Mouse (Mus musculus): ENCODE results near the gene C2cd5. TPM values are rescaled to one million over a fixed set of nuclear protein-coding genes. Genes with fewer than 3 reads are reported as not detected.
"Not testable (repeated sequence)": the region's sequence is repeated elsewhere in the genome, so short reads cannot be mapped to it uniquely, and the experiment has no call there.

The C2cd5 gene
- polyA plus RNA-seq, 1 experiment, result 16.0 TPM

- H3K36me3 ChIP-seq (ENCODE audit: control insufficient read depth, insufficient read depth, low read length), result peaks cover 18% of the 10 kb centered on the region
- DNase-seq (ENCODE audit: low read depth in 1 of 2, low spot score in 2 of 2), result no peak
- no peak overlapping the region for H3K27ac ChIP-seq (ENCODE audit: insufficient read depth, low read length)
- no peaks in the 10 kb centered on the region for H3K27me3 ChIP-seq (ENCODE audit: control insufficient read depth, insufficient read depth, low read length)
- TF ChIP-seq POLR2A (IDR thresholded peaks at IDR 0.05; ENCODE audit: low read depth, low read length), result no peak
- TF ChIP-seq CTCF (IDR thresholded peaks at IDR 0.05; ENCODE audit: extremely low read depth, insufficient read depth, insufficient read length, insufficient replicate concordance), result no peak
- WGBS, result 88% methylated on average over 5 of the region's 5 CpGs
- H3K4me1 ChIP-seq (ENCODE audit: control insufficient read depth, insufficient read depth, insufficient read length), result no peaks in the 10 kb centered on the region
- H3K4me3 ChIP-seq (ENCODE audit: extremely low read depth, insufficient read depth, insufficient read length), result no peak overlapping the region
Measured at GRCm38 (mm10) chr6:143008865-143009264, 91.1 kb downstream of the C2cd5 start.

- WGBS, result 91% methylated on average over 9 of the region's 9 CpGs
- DNase-seq (ENCODE audit: low read depth in 1 of 2, low spot score in 2 of 2); H3K4me1 ChIP-seq (ENCODE audit: control insufficient read depth, insufficient read depth, insufficient read length); H3K27ac ChIP-seq (ENCODE audit: insufficient read depth, low read length); H3K27me3 ChIP-seq (ENCODE audit: control insufficient read depth, insufficient read depth, low read length); H3K4me3 ChIP-seq (ENCODE audit: extremely low read depth, insufficient read depth, insufficient read length); H3K36me3 ChIP-seq (ENCODE audit: control insufficient read depth, insufficient read depth, low read length): not testable (repeated sequence)
Measured at GRCm38 (mm10) chr6:143005209-143005608, 94.7 kb downstream of the C2cd5 start.

- H3K27ac ChIP-seq (ENCODE audit: insufficient read depth, low read length), result no peak overlapping the region
- 83% methylated on average over 9 of the region's 9 CpGs for WGBS
- DNase-seq (ENCODE audit: low read depth in 1 of 2, low spot score in 2 of 2), result no peak
- no peak overlapping the region for H3K4me3 ChIP-seq (ENCODE audit: extremely low read depth, insufficient read depth, insufficient read length)
- TF ChIP-seq POLR2A (IDR thresholded peaks at IDR 0.05; ENCODE audit: low read depth, low read length) (no peak), CTCF (IDR thresholded peaks at IDR 0.05; ENCODE audit: extremely low read depth, insufficient read depth, insufficient read length, insufficient replicate concordance) (no peak)
- no peaks in the 10 kb centered on the region for H3K27me3 ChIP-seq (ENCODE audit: control insufficient read depth, insufficient read depth, low read length)
- H3K4me1 ChIP-seq (ENCODE audit: control insufficient read depth, insufficient read depth, insufficient read length), result no peaks in the 10 kb centered on the region
- no peaks in the 10 kb centered on the region for H3K36me3 ChIP-seq (ENCODE audit: control insufficient read depth, insufficient read depth, low read length)
Measured at GRCm38 (mm10) chr6:143004801-143005200, 95.1 kb downstream of the C2cd5 start.

GRCm38 (mm10) chr6:142998221-142998999, 101.5 kb downstream of the C2cd5 start:
- no peak for DNase-seq (ENCODE audit: low read depth in 1 of 2, low spot score in 2 of 2)
- H3K27ac ChIP-seq (ENCODE audit: insufficient read depth, low read length), result no peak overlapping the region
- 68% methylated on average over 12 of the region's 12 CpGs for WGBS
- TF ChIP-seq CTCF (IDR thresholded peaks at IDR 0.05; ENCODE audit: extremely low read depth, insufficient read depth, insufficient read length, insufficient replicate concordance), result no peak
- H3K27me3 ChIP-seq (ENCODE audit: control insufficient read depth, insufficient read depth, low read length), result no peaks in the 10 kb centered on the region
- no peaks in the 10 kb centered on the region for H3K36me3 ChIP-seq (ENCODE audit: control insufficient read depth, insufficient read depth, low read length)
- no peak overlapping the region for H3K4me3 ChIP-seq (ENCODE audit: extremely low read depth, insufficient read depth, insufficient read length)
- no peaks in the 10 kb centered on the region for H3K4me1 ChIP-seq (ENCODE audit: control insufficient read depth, insufficient read depth, insufficient read length)

- DNase-seq (ENCODE audit: low read depth in 1 of 2, low spot score in 2 of 2), result no peak
- WGBS, result 88% methylated on average over 3 of the region's 3 CpGs
Measured at GRCm38 (mm10) chr6:142996887-142997286, 103.1 kb downstream of the C2cd5 start.

GRCm38 (mm10) chr6:142995567-142995966, 104.4 kb downstream of the C2cd5 start:
- no peak for DNase-seq (ENCODE audit: low read depth in 1 of 2, low spot score in 2 of 2)
- Histone ChIP-seq H3K27me3 (ENCODE audit: control insufficient read depth, insufficient read depth, low read length) (no peaks in the 10 kb centered on the region), H3K4me3 (ENCODE audit: extremely low read depth, insufficient read depth, insufficient read length) (no peak overlapping the region), H3K36me3 (ENCODE audit: control insufficient read depth, insufficient read depth, low read length) (no peaks in the 10 kb centered on the region), H3K27ac (ENCODE audit: insufficient read depth, low read length) (no peak overlapping the region), H3K4me1 (ENCODE audit: control insufficient read depth, insufficient read depth, insufficient read length) (peaks cover 4% of the 10 kb centered on the region; the same call in 1 of the 2 replicates)
- TF ChIP-seq POLR2A (IDR thresholded peaks at IDR 0.05; ENCODE audit: low read depth, low read length), result no peak
- no peak for TF ChIP-seq CTCF (IDR thresholded peaks at IDR 0.05; ENCODE audit: extremely low read depth, insufficient read depth, insufficient read length, insufficient replicate concordance)
- WGBS, result 75% methylated on average over 5 of the region's 5 CpGs

More at GRCm38 (mm10) chr6:142996887-142997286, 103.1 kb downstream of the C2cd5 start:
- Histone ChIP-seq H3K27me3 (ENCODE audit: control insufficient read depth, insufficient read depth, low read length) (no peaks in the 10 kb centered on the region), H3K36me3 (ENCODE audit: control insufficient read depth, insufficient read depth, low read length) (no peaks in the 10 kb centered on the region), H3K4me3 (ENCODE audit: extremely low read depth, insufficient read depth, insufficient read length) (no peak overlapping the region), H3K27ac (ENCODE audit: insufficient read depth, low read length) (no peak overlapping the region), H3K4me1 (ENCODE audit: control insufficient read depth, insufficient read depth, insufficient read length) (no peaks in the 10 kb centered on the region)
- TF ChIP-seq POLR2A (IDR thresholded peaks at IDR 0.05; ENCODE audit: low read depth, low read length), result no peak
- no peak for TF ChIP-seq CTCF (IDR thresholded peaks at IDR 0.05; ENCODE audit: extremely low read depth, insufficient read depth, insufficient read length, insufficient replicate concordance)

GRCm38 (mm10) chr6:142994821-142995220, 105.1 kb downstream of the C2cd5 start:
- Histone ChIP-seq H3K4me3 (ENCODE audit: extremely low read depth, insufficient read depth, insufficient read length) (no peak overlapping the region), H3K27ac (ENCODE audit: insufficient read depth, low read length) (no peak overlapping the region), H3K4me1 (ENCODE audit: control insufficient read depth, insufficient read depth, insufficient read length) (peaks cover 6% of the 10 kb centered on the region; the same call in 1 of the 2 replicates), H3K36me3 (ENCODE audit: control insufficient read depth, insufficient read depth, low read length) (no peaks in the 10 kb centered on the region), H3K27me3 (ENCODE audit: control insufficient read depth, insufficient read depth, low read length) (no peaks in the 10 kb centered on the region)
- 85% methylated on average over 7 of the region's 7 CpGs for WGBS
- TF ChIP-seq POLR2A (IDR thresholded peaks at IDR 0.05; ENCODE audit: low read depth, low read length) (no peak), CTCF (IDR thresholded peaks at IDR 0.05; ENCODE audit: extremely low read depth, insufficient read depth, insufficient read length, insufficient replicate concordance) (no peak)
- no peak for DNase-seq (ENCODE audit: low read depth in 1 of 2, low spot score in 2 of 2)

Data from spleen, adult 2 months (tissue).